Mouse (Mus musculus): ENCODE measurements around the gene Cela3a.

Cela3a gene

GRCm38 (mm10) chr4:137371596-137372523 is 37.7 kb downstream of the Cela3a start:
- DNase-seq (ENCODE audit: low spot score in 2 of 2): no peak

- peak in 1 of 2 experiments; percentile 53 for DNase-seq (ENCODE audit: low spot score in 2 of 2)
These were observed 39.4 kb downstream of the Cela3a start for GRCm38 (mm10) chr4:137369954-137370750.

GRCm38 (mm10) chr4:137368198-137368597 is 41.4 kb downstream of the Cela3a start:
- no peak for DNase-seq (ENCODE audit: low spot score in 2 of 2)

- DNase-seq (ENCODE audit: low spot score in 2 of 2): no peak
These were observed 42.1 kb downstream of the Cela3a start for GRCm38 (mm10) chr4:137367275-137368088.

- DNase-seq (ENCODE audit: low spot score in 2 of 2): no peak
These were observed 43.5 kb downstream of the Cela3a start for GRCm38 (mm10) chr4:137366097-137366496.

GRCm38 (mm10) chr4:137365356-137366062 is 44.1 kb downstream of the Cela3a start:
- no peak for DNase-seq (ENCODE audit: low spot score in 2 of 2)

- DNase-seq (ENCODE audit: low spot score in 2 of 2): no peak
These were observed 44.8 kb downstream of the Cela3a start for GRCm38 (mm10) chr4:137364826-137365225.

GRCm38 (mm10) chr4:137360996-137361395 is 48.6 kb downstream of the Cela3a start:
- no peak for DNase-seq (ENCODE audit: low spot score in 2 of 2)

- DNase-seq (ENCODE audit: low spot score in 2 of 2): no peak
These were observed 51.1 kb downstream of the Cela3a start for GRCm38 (mm10) chr4:137358291-137359002.

- DNase-seq (ENCODE audit: low spot score in 2 of 2): peak; percentile 96 to 98
These were observed 51.9 kb downstream of the Cela3a start, which contains the start of gene Cdc42 for GRCm38 (mm10) chr4:137357517-137358254. Gene Cdc42 (minus strand): TSS chr4:137357720.

GRCm38 (mm10) chr4:137356674-137357510 is 52.7 kb downstream of the Cela3a start:
- peak; percentile 60 to 69 for DNase-seq (ENCODE audit: low spot score in 2 of 2)
